ENCODE assay signal across 27 mouse cellular contexts in genomic region chr11:61419253-61419652, GRCm38 (mm10). TPM values are rescaled to one million over a fixed set of nuclear protein-coding genes. Genes with fewer than 3 reads are reported as not detected.
"Had no signal": no experiment of that assay in that cellular context is flagged by ENCODE, and none has a peak within 500 bp of the region (broad histone marks: within the 10 kb centered on the region; RNA-seq: fewer than 3 reads in every experiment).

No protein-coding gene starts in this region.

- H3K4me2 ChIP-seq: heart, embryonic 12.5 days; hindbrain, embryonic 13.5 days; hindbrain, embryonic 15.5 days; kidney, embryonic 15.5 days; limb, embryonic 12.5 days; liver, embryonic 11.5 days; liver, embryonic 13.5 days; liver, embryonic 15.5 days had no signal

- H3K27me3 ChIP-seq: heart, embryonic 12.5 days; hindbrain, embryonic 15.5 days; kidney, embryonic 15.5 days; limb, embryonic 12.5 days; liver, embryonic 15.5 days had no signal

- H3K9me3 ChIP-seq: heart, embryonic 10.5 days; hindbrain, embryonic 13.5 days; hindbrain, embryonic 15.5 days; kidney, embryonic 15.5 days; limb, embryonic 12.5 days; liver, embryonic 15.5 days had no signal

- H3K9ac ChIP-seq: heart, embryonic 12.5 days; hindbrain, embryonic 15.5 days; kidney, embryonic 15.5 days; limb, embryonic 12.5 days; liver, embryonic 13.5 days; liver, embryonic 15.5 days had no signal

- H3K4me1 ChIP-seq: heart, embryonic 10.5 days; heart, embryonic 12.5 days; hindbrain, embryonic 13.5 days; hindbrain, embryonic 15.5 days; kidney, embryonic 15.5 days; limb, embryonic 12.5 days; liver, embryonic 13.5 days; liver, embryonic 15.5 days had no signal

- H3K27ac ChIP-seq: heart, embryonic 10.5 days; hindbrain, embryonic 13.5 days; hindbrain, embryonic 15.5 days; hindbrain, postnatal 0 days; kidney, embryonic 15.5 days; kidney, postnatal 0 days; limb, embryonic 12.5 days; liver, embryonic 13.5 days; liver, embryonic 15.5 days had no signal

- H3K36me3 ChIP-seq: heart, embryonic 10.5 days; heart, embryonic 12.5 days; hindbrain, embryonic 13.5 days; hindbrain, embryonic 15.5 days; kidney, embryonic 15.5 days; limb, embryonic 12.5 days; liver, embryonic 13.5 days; liver, embryonic 15.5 days had no signal

- DNase-seq: gastrocnemius, postnatal 14 days; gastrocnemius, postnatal 36 days; heart, adult 18-20 months; heart, postnatal 10 days; kidney, adult 11 months; kidney, adult 2 months; kidney, adult 9 months; kidney, postnatal 14 days; kidney, postnatal 36 days; layer of hippocampus, adult 9-11 months; layer of hippocampus, postnatal 36 days; left cerebral cortex, postnatal 4 days; liver; liver, embryonic 13.5 days had no signal

- ATAC-seq: hindbrain, postnatal 0 days had no signal

- H3K4me3 ChIP-seq: heart, embryonic 10.5 days; heart, embryonic 12.5 days; hindbrain, embryonic 13.5 days; hindbrain, embryonic 15.5 days; kidney, embryonic 15.5 days; limb, embryonic 12.5 days; liver, embryonic 13.5 days; liver, embryonic 15.5 days had no signal

RNA-seq across cellular contexts. Expression of gene Rnf112, which starts 34.7 kb away (rescaled TPM):
- total RNA-seq: gastrocnemius, adult 18-20 months; granulocyte monocyte progenitor cell, adult 5-6 weeks; hematopoietic stem cell, adult 5-6 weeks had no signal

RNA-seq across cellular contexts. Expression of gene Slc47a1, which starts 41.1 kb away (rescaled TPM):
- total RNA-seq: granulocyte monocyte progenitor cell, adult 5-6 weeks; hematopoietic stem cell, adult 5-6 weeks had no signal
- polyA plus RNA-seq: limb, embryonic 12.5 days had no signal
